Mouse (Mus musculus): ENCODE results near the gene Hist1h3a.
"Not testable (repeated sequence)": the region's sequence is repeated elsewhere in the genome, so short reads cannot be mapped to it uniquely, and the experiment has no call there.

Hist1h3a gene

DNA sequence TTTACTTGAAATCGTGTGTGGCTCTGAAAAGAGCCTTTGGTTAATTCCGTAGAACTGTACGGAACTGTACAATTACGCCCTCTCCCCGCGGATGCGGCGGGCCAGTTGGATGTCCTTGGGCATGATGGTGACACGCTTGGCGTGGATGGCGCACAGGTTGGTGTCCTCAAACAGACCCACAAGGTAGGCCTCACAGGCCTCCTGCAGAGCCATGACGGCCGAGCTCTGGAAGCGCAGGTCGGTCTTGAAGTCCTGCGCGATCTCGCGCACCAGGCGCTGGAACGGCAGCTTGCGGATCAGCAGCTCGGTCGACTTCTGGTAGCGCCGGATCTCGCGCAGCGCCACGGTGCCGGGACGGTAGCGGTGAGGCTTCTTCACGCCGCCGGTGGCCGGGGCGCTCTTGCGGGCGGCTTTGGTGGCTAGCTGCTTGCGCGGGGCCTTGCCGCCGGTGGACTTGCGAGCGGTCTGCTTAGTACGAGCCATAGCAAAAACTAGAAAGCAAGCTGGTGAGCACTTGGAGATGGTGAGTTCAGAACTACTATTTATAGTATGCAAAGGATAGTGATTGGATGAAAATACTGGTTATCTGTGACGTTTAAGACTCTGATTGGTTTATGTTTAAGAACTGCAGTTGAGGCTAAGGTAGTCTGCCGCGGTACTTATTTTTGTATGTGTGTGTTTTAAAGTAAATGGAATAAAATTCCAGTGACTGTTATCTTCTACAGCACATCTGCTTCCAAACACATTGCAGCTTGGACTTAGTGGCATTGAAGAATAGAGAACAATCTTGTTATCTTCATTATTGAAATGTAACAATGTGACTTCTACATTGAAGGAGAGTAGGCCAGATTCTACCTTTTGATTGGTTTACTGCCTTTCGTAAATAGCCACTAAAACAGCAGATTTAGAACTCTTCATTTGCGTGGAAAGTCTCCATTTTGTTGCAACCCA is at the start of gene Hist1h3a:
TSS of gene Hist1h3a (minus strand) at position 516 of the 951 bp plus-strand sequence.
- peak; percentile 69 to 75 for DNase-seq (ENCODE audit: low spot score in 2 of 2)

DNA sequence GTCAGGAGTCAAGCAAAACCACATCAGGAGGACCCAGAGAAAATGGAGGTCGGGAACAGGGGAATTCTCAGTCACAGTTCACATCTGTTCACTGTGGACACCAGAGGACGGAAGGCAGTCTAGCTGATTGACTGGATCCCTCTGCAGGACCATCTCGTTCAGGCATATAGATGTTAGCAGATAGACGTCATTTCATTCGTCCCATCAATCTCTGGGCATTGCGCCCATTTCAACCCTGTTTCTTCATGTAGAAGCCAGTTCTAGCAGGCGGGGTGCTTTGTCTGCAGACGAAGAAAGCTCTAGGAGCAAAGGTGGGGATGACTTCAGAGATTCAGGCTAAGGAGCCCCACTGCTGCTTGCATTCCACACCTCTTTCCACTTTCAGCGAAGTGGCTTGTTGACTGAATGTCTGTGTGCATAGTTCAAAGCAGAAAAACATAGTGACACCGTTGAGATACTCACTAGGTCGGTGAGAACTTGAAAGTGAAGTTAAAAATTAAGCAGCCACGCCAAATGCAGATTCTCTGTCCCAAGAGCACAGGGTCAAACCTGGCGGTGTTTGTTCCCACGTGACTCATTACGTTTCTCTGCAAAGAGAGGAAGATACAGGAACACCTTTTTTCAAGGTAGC is 44.4 kb upstream of the Hist1h3a start, which contains the start of gene Slc17a2:
TSS of gene Slc17a2 (plus strand) at position 572 of the 631 bp plus-strand sequence.
- DNase-seq (ENCODE audit: low spot score in 2 of 2), result no peak

DNA sequence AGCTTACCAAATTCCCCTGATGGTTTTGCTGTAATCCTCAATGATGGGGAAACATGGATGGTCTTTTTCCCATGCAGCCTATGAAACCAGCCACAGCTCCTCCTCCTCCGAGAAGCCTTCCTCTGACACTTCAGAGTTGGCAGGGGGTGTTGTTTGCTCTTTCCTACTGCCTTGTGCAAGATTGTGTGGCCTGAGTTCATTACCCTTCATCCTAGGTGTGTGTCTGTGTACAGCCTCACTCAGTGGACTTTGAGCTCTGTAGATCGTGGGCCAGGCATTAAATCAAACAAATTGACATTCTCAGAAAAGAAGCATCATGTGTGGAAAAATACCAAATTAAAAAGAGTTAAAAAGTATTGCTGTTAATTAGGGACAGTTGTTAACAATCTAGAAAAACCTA is 42.3 kb upstream of the Hist1h3a start:
- DNase-seq (ENCODE audit: low spot score in 2 of 2), result no peak

DNA sequence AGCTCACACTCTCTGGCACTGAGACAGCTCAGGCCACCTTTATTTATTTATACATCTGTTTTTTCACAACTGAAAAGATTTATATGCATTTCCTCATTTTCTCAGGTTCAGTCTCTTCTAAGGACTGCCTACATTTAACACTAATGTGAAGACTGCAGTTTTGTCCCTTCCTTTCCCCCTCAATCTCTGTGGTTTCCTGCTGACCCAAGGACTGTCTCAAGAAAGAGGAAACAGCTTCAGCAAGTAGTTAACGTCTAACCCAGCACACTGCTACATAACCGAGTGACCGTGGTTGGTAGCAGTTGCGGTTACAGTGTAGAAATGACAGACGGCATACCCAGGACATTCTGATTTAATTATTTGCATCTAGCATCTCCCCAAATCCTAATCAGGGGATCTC is 37.2 kb upstream of the Hist1h3a start:
- DNase-seq (ENCODE audit: low spot score in 2 of 2), result no peak

DNA sequence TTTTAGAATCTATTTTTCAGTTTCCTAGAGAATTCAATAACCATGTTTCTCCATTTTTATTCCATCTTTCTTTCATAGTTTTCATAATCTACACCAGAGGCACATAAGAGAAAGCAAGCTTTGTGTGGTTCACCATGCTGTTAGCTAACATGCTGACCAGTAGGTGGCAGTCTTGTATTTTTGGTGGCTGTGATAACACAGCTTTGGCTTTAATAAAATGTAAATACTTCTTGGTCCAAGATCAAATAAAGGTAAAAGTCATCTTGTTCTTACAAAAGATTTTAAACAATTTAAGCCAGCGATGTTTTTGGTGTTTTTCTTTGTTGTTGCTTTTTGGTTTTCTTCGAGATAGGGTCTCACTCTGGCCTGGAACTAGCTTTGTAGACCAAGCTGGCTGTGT is 30.3 kb upstream of the Hist1h3a start:
- DNase-seq (ENCODE audit: low spot score in 2 of 2), result peak in 1 of 2 experiments; percentile 63

DNA sequence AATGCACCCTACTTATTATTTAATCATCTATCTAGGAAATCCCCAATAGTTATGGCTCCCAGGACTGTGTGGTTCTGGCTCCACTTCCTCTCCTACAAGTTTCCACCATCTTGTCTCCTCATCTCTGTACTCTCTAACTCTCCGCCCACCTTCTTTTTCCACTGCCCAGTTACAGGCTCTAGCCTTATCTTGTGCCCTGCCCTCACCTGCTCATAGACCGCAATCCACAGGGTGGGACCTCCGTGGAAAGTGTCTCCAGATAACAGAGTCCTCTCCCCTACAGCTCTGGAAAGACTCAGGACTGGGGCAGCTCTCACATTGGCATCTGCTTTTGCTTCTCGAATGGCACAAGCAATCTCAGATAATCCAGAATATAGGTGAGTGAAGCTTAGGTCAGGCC is 16.8 kb upstream of the Hist1h3a start:
- no peak for DNase-seq (ENCODE audit: low spot score in 2 of 2)

DNA sequence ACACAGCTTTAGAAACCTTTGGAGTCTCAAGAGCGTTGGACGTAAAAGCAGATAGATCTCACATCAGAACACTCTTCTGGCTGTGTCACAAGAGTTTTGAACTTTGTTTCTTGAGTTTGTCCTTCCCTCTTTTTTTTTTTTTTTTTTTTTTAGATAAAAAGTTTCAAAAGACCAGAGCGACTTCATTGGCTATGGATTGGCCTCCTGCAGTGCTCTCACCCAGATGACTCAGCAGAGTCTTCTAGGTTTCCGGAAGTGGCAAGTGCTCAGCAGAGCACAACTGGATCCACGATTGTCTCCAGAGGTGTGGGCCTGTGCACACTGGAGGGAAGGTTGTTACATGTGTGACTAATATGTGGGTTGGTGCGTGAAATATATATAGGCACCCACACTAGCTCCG is 16.2 kb upstream of the Hist1h3a start:
- DNase-seq (ENCODE audit: low spot score in 2 of 2), result no peak

DNA sequence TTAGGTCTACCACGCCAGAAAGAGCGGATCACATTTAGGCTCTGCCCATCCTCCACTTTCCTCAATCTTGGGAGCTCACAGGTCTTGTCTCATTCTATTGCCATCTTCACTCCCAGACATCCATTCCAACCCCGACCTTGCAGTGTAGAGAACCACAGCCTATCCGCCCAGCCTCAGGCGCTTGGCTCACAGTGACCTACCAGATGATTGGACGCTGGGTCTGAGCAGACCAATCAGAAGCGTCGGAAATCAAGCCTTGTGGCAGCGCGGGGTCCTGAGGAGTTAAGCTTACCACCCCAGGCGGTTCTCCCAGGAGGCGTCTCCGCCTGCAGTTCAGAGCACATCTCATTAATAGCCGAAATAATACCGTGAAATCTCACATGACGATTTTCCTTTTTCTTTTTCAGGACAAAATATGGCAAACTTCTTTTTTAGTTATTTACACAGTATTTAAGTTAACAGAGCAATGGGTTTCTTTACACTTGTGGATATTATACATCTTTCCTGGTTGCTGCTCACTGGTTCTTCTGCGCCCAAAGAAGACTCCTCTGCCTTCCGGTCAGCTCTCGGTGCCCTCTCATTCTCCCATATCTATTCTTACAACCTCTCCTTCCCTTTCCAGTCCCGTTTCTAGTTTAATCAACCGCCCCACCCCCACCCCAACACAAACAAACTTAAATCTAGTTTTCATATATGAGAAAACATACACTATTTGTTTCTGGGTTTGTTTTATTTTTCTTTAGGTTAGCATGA is 10.6 kb upstream of the Hist1h3a start:
- DNase-seq (ENCODE audit: low spot score in 2 of 2), result no peak

DNA sequence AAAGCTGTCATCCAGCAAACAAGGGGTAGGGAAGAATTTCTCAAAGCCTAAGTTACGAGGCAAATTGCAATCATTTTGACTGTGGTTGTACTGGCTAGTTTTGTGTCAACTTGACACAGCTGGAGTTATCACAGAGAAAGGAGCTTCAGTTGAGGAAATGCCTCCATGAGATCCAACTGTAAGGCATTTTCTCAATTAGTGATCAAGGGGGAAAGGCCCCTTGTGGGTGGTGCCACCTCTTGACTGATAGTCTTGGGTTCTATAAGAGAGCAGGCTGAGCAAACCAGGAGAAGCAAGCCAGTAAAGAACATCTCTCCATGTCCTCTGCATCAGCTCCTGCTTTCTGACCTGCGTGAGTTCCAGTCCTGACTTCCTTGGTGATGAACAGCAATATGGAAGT is 7.4 kb upstream of the Hist1h3a start, which contains the start of gene Trim38:
TSS of gene Trim38 (plus strand) at position 301 of the 400 bp plus-strand sequence.
- not testable (repeated sequence) for DNase-seq (ENCODE audit: low spot score in 2 of 2)

DNA sequence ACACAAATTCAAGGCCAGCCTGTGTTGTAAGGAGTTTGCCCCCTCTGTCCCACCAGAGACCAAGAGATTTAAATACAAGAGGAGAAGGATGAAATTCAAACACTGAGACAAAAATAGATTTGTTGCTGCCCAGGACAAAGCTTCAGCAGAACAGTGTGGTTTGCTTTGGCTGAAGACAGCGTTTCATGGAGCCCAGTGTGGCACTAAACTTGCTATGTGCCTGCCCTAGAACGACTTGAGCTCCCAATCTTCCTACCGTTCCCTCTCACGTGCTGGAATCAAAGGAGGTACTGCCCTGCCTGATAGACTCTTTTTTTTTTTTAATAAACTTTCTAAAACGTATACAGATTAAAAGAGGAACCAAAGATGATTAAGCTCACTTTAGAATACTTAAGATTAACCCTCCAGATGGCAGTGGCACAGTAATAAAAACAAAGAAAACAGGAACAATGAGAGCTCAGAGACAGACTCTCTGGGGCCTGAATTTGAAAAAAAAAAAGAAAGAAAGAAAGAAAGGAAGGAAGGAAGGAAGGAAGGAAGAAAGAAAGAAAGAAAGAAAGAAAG is 6.7 kb upstream of the Hist1h3a start:
- no peak for DNase-seq (ENCODE audit: low spot score in 2 of 2)

DNA sequence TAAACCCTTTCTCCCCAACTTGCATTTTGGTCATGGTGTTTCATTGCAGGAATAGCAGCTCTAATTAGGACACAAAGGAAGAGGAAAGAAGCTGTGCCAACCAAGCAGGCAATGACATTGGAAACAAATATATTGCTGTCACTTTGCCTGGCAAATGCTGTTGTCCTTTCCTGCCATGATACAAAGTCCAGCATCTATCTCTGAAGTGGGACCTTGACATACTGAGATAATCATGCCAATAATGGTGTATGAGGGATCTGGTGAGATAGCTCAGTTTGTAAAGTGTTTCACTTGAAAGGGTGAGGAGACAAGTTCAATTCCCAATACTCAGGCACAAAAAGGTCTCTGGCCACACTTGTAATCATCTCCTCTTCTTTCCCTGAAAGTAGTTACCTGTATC is 4.6 kb upstream of the Hist1h3a start:
- DNase-seq (ENCODE audit: low spot score in 2 of 2), result no peak

DNA sequence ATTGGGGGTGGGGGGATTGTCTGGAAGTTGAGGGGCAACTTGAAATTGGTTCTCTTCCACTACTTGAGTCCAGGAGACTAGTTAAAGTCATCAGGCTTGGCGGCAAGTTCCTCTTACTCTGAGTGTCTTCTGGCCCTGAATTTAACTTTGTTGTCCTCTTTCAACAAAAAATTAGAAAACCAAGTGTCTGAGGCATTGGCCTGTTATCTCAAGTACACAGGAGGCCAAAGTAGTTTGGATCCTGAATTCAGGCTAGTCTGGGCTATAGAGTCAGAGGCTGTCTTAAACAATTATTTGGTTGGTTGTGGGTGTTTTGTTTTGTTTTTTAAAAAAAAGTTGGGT is 3.0 kb upstream of the Hist1h3a start:
- DNase-seq (ENCODE audit: low spot score in 2 of 2), result no peak

DNA sequence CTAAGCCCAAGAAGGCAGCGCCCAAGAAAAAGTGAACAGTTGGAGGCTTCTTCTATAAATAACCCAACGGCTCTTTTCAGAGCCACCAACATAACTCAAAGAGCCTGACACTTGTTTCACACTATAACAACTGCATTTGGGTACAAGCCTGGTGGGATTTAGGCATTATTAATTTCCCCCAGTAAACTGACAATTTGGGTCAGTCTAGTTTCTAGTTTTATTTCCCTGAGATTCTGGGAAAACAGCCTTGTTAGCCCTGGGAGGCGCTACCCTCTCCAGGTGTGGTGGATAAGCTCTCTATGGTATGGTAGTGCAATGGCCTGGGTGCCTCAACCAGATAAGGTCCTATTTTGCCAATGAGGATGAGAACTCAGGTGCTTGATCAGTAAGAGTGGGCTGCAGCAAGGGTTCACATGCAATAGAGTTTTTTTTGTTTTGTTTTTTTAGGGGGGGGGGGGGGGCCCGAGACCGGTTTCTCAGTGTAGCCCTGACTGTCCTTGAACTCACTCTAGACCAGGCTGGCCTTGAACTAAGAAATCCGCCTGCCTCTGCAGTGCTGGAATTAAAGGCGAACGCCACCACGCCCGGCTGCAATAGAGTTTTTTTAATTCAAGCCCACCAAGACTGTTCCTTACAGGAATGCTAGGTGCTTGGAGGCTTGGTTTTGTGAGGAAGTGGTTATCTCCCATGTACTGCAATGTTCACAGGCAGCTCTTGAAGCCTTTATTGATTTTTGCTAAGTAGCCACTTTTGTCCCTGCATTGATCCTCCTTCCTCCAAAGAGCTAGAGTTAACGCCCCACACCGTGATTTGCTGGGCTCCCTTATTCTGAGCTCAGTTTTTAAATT is 2.4 kb upstream of the Hist1h3a start:
- DNase-seq (ENCODE audit: low spot score in 2 of 2), result no peak

DNA sequence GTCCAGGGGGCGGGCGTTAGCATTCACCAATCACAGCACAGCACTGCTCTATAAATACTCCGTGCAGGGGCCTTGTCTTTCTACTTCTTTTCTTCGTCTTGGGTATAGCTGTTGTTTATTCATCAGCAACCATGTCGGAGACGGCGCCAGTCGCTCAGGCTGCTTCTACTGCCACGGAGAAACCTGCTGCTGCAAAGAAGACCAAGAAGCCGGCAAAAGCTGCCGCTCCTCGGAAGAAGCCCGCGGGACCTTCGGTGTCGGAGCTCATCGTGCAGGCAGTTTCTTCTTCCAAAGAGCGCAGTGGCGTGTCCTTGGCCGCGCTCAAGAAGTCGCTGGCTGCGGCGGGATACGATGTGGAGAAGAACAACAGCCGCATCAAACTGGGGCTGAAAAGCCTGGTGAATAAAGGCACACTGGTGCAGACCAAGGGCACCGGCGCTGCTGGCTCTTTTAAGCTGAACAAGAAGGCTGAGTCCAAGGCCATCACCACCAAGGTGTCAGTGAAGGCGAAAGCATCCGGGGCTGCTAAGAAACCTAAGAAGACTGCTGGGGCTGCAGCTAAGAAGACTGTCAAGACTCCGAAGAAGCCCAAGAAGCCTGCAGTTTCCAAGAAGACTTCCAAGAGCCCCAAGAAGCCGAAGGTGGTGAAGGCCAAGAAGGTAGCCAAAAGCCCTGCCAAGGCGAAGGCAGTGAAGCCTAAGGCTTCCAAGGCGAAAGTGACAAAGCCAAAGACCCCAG is 1.6 kb upstream of the Hist1h3a start, which contains the start of gene Hist1h1a:
TSS of gene Hist1h1a (plus strand) at position 81 of the 738 bp plus-strand sequence.
- peak; percentile 89 to 92 for DNase-seq (ENCODE audit: low spot score in 2 of 2)

DNA sequence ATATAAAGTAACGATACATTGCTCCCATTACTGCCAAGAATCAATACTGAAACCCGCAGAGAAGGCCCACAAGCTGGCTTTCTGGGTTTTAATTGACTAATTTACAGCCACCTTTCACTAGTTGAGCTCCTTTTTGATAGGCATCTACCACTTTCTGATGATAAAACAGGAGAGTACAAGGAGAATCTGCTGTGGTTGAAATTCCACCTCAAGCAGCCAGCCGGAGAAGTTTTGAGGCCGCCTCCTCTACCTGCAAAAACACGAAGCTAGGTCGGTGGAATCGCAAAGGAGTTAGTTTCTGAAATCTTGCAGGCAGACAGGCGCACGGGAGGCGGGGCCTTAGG is 1.0 kb upstream of the Hist1h3a start:
- DNase-seq (ENCODE audit: low spot score in 2 of 2), result no peak

DNA sequence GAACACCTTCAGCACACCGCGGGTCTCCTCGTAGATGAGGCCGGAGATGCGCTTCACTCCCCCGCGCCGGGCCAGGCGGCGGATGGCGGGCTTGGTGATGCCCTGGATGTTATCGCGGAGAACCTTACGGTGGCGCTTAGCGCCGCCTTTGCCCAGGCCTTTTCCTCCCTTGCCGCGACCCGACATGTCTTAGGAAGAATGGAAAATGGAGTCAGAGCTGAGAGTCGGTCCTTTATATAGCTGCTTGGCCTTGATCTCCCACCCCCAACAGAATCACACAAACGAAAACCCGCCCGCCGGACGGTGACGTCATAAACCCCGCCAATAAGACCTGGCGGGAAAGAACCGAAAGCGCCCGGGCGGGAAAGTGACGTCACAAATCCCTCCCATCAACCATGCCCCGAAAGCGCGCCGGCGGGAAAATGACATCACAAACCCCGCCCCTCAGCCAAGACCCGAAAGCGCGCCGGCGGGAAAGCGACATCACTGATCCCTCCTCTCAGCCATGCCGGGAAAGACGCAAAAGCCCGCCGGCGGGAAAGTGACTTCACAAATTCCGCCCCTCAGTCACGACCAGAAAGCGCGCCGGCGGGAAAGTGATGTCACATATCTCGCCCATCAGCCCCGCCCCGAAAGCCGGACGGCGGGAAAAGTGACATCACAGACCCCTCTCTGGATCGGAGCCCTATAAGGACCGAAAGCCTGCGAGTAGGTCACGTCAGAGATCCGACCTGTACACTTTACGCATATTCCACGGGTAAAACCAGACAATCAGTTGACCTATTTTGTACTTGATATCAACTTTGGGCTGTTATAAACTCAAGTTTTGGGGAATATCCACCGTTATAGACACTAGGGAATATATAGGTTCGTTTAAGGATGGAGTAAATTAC is 968 bp downstream of the Hist1h3a start, which contains the start of gene Hist1h4a:
TSS of gene Hist1h4a (minus strand) at position 259 of the 893 bp plus-strand sequence.
- peak; percentile 99 for DNase-seq (ENCODE audit: low spot score in 2 of 2)

DNA sequence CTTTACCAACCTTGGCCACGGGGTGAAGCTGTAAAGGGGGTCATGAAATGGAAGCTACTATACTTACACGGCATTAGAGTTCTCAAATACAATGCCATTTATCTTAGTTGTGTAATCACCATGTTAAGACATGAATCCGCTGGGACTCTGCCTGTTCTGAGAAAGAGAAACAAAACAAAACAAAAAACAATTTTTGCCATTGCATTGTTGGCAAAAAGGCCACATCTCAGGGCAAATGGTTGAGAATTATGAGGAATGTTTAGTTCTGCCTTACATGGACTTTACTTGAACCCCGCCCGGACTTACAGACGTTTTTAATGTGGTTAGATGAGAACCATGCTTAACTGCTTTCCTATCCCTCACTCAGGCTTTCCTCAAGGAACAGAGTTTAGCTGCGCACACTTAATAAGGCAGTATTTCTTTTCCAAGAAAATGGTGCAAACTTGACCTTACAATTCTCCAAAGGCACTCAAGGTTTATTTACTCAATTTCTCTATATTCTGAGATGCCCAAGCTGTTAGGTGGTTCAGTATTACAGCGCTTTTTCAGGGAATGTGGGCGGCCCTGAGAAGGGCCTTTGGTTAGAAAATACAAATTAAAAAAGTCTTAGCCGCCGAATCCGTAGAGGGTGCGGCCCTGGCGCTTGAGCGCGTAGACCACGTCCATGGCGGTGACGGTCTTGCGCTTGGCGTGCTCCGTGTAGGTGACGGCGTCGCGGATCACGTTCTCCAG is 1.8 kb downstream of the Hist1h3a start:
- no peak for DNase-seq (ENCODE audit: low spot score in 2 of 2)

DNA sequence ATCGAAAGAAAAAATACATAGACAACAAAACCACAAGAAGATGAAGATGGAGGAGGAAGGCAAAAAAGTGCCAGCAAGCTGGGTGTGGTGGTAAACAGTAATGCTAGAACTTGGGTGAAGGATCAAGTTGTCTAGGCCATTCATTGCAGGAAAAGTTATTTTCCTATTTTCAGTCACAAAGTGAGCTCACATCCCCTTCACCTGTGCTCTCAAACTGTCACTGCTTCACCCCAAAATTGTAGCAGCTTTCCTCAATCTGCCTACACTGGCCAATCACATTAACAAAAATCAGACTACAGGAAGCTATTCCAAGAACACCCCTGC is 2.3 kb downstream of the Hist1h3a start:
- peak in 1 of 2 experiments; percentile 54 for DNase-seq (ENCODE audit: low spot score in 2 of 2)
